Mouse (Mus musculus): ENCODE results near the gene Gpr179.

DNA sequence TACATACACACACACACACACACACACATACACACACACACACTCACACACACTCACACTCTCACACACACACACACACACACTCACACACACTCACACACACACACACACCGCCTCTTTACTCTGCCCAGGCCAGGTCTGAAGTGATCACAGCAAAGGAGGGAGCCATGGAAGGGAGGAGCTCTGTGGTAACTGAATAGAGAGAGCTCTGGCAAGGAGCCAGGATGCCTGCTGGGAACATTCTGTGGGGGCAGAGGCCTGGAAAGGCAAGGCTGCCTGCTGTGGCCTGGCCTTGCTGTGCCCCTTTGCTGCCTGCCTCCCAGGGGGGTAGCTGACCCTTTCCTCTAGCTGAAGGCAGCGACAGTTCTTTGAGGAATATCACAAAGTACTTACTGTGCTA, 1.8 kb downstream of the Gpr179 start:
- no peak for TF ChIP-seq TAL1 (IDR thresholded peaks at IDR 0.05; ENCODE audit: low read length)
- no peak for TF ChIP-seq GATA1 (IDR thresholded peaks at IDR 0.05; ENCODE audit: low read length)
